Mouse (Mus musculus) heart, postnatal 4 days (tissue): ENCODE measurements around the gene Slc39a11. TPM values are rescaled to one million over a fixed set of nuclear protein-coding genes. Genes with fewer than 3 reads are reported as not detected.

Source experiments
- DNase-seq: peaks from one replicate; pipeline ENCODE4 v3.0.0; 2021
- total RNA-seq, 2 experiments: library from RNA; stranded (reverse); gene quantifications; 2 replicates each; pipeline ENCODE4 v1.2.3; 2021

Gene Slc39a11
- total RNA-seq, 2 experiments from 2014 or later: 8.2 to 9.5 TPM

DNA sequence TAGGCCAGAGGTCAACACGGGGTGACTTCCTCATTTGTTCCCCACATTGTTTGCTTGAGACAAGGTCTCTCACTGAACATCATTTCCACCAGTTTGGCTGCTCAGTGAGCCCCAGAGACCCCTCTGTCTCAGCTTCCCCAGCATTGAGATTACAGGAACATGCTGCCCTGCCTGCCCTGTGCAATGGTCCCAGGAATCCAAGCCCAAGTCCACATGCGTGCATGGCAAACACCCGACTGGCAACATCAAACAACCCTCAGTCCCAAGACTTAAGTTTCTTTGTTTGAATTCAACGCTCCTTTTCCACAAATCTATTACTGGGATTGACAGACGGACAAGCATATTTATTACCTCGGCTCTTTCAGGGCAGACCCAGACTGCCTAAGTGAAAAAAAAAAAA is 110.8 kb downstream of the Slc39a11 start:
- DNase-seq: no peak

DNA sequence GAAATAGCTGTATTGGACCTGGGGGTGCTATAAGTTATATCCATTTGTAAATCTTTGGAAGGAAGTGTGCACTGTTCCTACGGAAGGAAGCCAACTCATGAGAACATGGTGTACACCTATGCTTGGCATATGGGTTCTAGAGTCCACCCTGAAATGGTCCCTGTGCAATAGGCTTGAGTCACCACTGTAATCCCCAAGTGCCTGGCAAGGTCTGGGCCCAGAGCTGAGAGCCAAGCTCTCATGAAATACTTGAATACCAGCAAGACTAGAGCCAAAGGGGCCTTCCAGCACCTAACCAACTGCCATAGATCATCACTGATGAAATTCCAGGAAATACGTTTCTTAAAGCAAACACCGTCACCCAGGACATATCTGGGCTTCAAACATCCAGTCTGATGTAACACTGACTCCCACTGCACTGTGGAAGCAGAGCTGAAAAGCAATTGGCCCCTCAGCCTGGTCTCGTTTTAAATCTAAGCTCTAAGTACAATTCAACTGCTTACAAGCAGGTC is 111.4 kb downstream of the Slc39a11 start:
- no peak for DNase-seq

GRCm38 (mm10) chr11:113537715-113538114 is 112.2 kb downstream of the Slc39a11 start:
- no peak for DNase-seq

GRCm38 (mm10) chr11:113537199-113537586 is 112.7 kb downstream of the Slc39a11 start:
- DNase-seq: no peak

DNA sequence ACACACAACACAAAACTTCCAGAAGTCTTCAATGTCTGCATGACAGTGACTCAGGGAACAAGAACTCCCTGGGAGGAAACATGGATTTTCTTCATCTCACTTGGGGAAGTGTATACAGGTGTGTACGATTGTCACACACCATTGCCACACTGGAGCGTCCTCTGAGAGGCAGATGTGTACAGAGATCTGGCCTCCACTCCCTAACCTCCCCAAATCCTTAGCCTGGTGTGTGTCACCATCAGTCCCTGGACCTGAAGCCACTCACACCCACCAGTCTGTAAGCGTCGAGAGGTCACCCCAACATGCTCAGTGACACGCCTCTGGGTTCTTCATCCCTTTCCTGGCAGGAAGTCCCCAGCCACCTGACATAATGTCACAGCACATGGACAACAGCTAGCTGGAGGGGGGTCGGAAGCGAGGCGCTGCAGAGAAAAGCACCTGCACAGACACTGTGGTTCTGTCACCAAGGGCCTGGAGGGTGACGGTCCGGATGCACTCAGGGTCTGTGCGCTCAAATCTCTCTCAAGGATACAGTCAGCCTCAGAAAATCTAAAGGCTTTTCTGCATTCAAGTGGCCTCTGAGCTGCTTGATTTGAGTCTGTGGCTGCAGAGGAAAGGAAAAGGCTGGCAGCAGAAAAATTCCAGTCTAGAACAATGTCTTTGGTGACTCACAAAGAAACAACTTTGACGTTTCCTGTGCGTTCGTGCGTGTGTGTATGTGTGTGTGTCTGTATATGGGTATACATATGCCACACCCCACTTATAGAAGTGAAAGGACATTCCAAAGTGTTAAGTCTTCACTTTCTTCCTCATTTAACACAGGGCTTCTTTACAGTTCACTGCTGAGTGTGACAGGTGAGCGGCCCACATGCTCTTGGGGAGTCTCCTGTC is 113.3 kb downstream of the Slc39a11 start:
- DNase-seq: no peak

- DNase-seq: no peak
Measured at GRCm38 (mm10) chr11:113534341-113534740, 115.5 kb downstream of the Slc39a11 start.

DNA sequence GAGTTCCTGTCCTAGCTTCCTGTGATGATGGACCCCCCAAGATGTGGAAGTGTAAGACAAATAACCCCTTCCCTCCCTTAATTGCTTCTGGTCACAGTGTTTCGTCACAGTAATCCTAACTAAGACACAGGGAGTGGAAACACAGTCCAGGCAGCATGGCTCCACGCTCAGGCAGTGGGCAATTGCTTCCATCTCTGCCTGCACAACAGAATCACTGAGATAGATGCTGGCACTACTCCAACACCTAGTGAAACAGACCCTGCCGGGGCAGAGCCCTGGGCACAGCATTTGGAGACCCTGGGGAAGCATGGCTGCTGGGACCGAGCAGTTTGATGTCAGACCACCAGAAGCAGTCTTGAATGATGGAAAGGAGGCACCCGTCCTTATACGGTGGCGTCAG is 115.9 kb downstream of the Slc39a11 start:
- DNase-seq: no peak

GRCm38 (mm10) chr11:113528391-113528790 is 121.5 kb downstream of the Slc39a11 start:
- no peak for DNase-seq

DNA sequence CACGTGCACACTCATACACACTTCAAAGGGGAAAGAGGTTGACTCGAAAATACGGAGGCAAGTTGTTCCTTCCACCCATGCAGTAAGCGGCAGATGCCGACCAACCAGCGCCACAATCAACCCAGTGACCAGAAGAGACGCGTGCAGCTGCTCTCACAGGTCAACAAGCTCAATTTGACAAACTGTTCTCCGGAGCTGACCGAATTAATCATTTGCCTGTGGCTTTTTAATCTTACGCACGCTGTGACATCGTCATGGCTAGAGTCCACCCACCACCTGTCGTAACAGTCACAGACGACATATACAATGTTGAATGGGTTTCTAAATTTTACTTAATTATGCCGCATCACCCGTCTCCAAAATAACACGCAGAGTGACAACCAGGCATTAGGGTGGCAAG is 124.1 kb downstream of the Slc39a11 start:
- DNase-seq: no peak

GRCm38 (mm10) chr11:113522726-113523125 is 127.2 kb downstream of the Slc39a11 start:
- DNase-seq: no peak

GRCm38 (mm10) chr11:113521469-113522190 is 128.2 kb downstream of the Slc39a11 start:
- DNase-seq: no peak

GRCm38 (mm10) chr11:113520851-113521461 is 128.9 kb downstream of the Slc39a11 start:
- no peak for DNase-seq

DNA sequence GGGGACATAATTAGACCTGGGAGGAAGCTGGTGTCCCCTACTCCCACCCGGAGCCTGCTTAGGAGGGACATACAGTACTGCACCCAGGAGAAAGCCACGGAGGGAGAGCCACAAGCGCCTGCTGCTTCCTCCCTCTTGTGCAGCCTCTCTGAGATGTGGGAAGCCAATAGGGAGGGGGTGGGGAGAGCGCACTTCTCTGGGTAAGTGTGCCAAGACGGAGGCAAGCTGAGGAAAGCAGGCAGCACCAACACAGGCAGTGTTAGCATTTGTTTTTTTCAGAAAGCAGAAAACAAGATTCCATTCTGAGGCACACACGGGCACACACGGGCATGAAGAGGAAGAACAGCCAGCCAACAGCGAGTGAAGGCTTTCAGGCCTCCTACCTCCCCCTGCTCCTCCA is 129.5 kb downstream of the Slc39a11 start:
- DNase-seq: no peak

DNA sequence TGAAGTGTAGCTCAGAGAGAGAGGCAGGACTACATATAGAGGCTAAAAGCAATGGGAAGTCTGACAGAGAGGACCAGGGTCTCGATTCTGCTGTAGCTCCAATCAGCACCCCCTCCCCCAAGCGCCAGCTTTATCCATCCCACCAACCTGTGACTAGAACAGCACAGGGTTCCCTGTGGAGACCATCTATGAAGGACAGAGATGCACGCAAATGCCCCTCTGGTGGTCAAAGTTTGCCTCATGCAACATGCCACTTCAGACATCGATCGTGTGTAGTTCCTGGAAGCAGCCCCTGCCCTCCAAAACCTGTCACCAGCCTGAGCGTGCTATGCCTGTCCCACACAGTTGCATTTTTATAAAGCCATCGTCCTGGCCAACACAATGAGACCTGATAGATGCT is 129.9 kb downstream of the Slc39a11 start:
- no peak for DNase-seq

DNA sequence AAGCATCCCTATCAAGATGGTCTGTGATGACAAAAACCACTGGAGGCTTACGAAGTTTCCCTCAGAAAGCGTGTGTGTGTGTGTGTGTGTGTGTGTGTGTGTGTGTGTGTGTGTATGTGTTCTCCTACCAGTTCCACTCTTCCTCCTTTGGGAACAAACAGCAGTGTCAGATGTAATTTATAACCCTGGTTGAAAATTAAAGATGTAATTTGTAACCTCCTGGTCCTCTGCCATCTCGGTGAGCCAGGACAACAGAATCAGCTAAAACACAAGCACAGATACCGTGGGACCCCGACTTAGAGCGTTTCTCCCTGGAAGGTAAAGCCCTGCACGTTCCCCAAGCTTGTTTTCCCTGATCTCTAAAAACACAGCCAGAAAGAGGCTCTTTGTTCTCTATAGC is 131.7 kb downstream of the Slc39a11 start:
- no peak for DNase-seq

GRCm38 (mm10) chr11:113516156-113516555 is 133.7 kb downstream of the Slc39a11 start:
- DNase-seq: no peak

DNA sequence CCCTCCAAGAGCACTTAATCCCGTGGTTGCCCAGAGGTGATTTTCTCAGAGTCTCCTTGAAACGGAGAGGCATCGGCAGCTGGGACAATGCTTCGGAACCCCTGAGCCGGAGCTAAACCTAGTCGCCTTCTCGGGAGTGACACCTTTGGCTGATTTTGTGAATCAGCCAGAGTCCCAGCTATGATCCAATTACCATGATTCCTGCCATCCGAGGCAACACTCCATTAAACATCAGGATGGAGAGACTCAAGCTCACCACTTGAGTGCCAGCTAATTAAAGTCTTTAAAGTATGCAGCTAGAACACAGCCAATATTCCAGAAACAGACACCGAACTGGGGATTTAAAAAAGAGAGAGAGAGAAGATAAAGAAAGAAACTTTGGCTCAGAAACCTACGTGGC is 136.9 kb downstream of the Slc39a11 start:
- no peak for DNase-seq

- no peak for DNase-seq
Measured at GRCm38 (mm10) chr11:113512150-113512549, 137.7 kb downstream of the Slc39a11 start.

- DNase-seq: no peak
Measured at GRCm38 (mm10) chr11:113510969-113511625, 138.8 kb downstream of the Slc39a11 start.

GRCm38 (mm10) chr11:113510249-113510648 is 139.6 kb downstream of the Slc39a11 start:
- DNase-seq: no peak

- DNase-seq: no peak
Measured at GRCm38 (mm10) chr11:113507716-113508480, 142.0 kb downstream of the Slc39a11 start.
